Comparison of ENCODE assay signal across 8 mouse cellular contexts in the genomic region with DNA sequence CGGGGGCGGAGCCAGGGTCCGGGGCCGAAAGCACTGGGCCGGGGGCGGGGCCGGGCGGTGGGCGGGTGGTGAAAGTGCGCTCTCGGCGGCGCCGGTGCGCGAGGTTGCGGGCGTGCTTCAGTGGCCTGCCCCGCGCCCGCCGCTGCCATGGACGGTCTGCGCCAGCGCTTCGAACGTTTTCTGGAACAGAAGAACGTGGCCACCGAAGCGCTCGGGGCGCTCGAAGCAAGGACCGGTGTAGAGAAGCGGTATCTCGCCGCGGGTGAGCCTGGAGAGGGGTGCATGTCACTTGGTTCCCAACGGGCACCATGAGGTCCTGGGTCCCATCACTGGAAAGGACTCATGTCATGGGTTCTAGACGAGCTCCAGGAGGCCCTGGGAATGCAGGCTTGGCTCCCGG. TPM values are rescaled to one million over a fixed set of nuclear protein-coding genes. Genes with fewer than 3 reads are reported as not detected.
DNase-seq lines count a peak whose midpoint lies in the region; ATAC-seq and TF ChIP-seq lines count a peak whose summit lies in the region.

No protein-coding gene starts in this region.

- DNase-seq in cerebellum, adult 2 months: no peak
- DNase-seq in cerebellum, adult 9-11 months: no peak
- DNase-seq in neural tube, embryonic 11.5 days (ENCODE audit: low spot score): no peak
- DNase-seq in neural tube, embryonic 10.5 days (ENCODE audit: extremely low spot score, low spot score): no peak
- no peak for DNase-seq in limb, embryonic 14.5 days (ENCODE audit: low spot score)
- DNase-seq in left cerebral cortex, postnatal 36 days (ENCODE audit: low spot score in 2 of 2): no peak
- DNase-seq in adrenal gland, adult 8-10 months: no peak

- peak overlapping the region; percentile 44; the same call in 1 of the 2 replicates for H3K9ac ChIP-seq in neural tube, embryonic 11.5 days (ENCODE audit: low read length)
- peak overlapping the region; percentile 32 for H3K9ac ChIP-seq in limb, embryonic 14.5 days (ENCODE audit: low read depth, low read length, severe bottlenecking)
- peak overlapping the region; percentile 74 for H3K9ac ChIP-seq in stomach, embryonic 16.5 days (ENCODE audit: low read length)

- peak overlapping the region; percentile 64 for H3K4me3 ChIP-seq in cerebellum, adult 2 months (replicated peaks; ENCODE audit: insufficient read depth, low read depth, low read length)
- peak overlapping the region; percentile 37 for H3K4me3 ChIP-seq in neural tube, embryonic 11.5 days (ENCODE audit: low read depth, low read length)
- peak overlapping the region; percentile 47 for H3K4me3 ChIP-seq in limb, embryonic 14.5 days (replicated peaks; ENCODE audit: low read length)
- peak overlapping the region; percentile 60 for H3K4me3 ChIP-seq in stomach, embryonic 16.5 days (replicated peaks; ENCODE audit: low read length)

- H3K4me1 ChIP-seq in cerebellum, adult 2 months (ENCODE audit: control insufficient read depth, insufficient read depth, low read length): peaks cover 29% of the 10 kb centered on the region
- H3K4me1 ChIP-seq in neural tube, embryonic 11.5 days (ENCODE audit: control insufficient read depth, insufficient read depth, low read length): peaks cover 7% of the 10 kb centered on the region
- peaks cover 10% of the 10 kb centered on the region for H3K4me1 ChIP-seq in limb, embryonic 14.5 days (ENCODE audit: control insufficient read depth, insufficient read depth, low read length)
- peaks cover 27% of the 10 kb centered on the region for H3K4me1 ChIP-seq in stomach, embryonic 16.5 days (ENCODE audit: control insufficient read depth, insufficient read depth, low read length)

- H3K9me3 ChIP-seq in neural tube, embryonic 11.5 days (ENCODE audit: control insufficient read depth, low read length): no peaks in the 10 kb centered on the region
- H3K9me3 ChIP-seq in limb, embryonic 14.5 days (ENCODE audit: control insufficient read depth, low read length): no peaks in the 10 kb centered on the region
- H3K9me3 ChIP-seq in stomach, embryonic 16.5 days (replicated peaks; ENCODE audit: control insufficient read depth, low read length): no peaks in the 10 kb centered on the region

- no peak for TF ChIP-seq CTCF in cerebellum, adult 2 months (IDR thresholded peaks at IDR 0.05; ENCODE audit: borderline replicate concordance, insufficient read depth, low read depth, low read length)

- H3K27ac ChIP-seq in cerebellum, adult 2 months (ENCODE audit: insufficient read depth, low read length): no peak overlapping the region
- no peak overlapping the region for H3K27ac ChIP-seq in neural tube, embryonic 11.5 days (ENCODE audit: low read depth, low read length)
- no peak overlapping the region for H3K27ac ChIP-seq in limb, embryonic 14.5 days (replicated peaks; ENCODE audit: low read depth, low read length)
- peak overlapping the region; percentile 76 for H3K27ac ChIP-seq in stomach, embryonic 16.5 days (ENCODE audit: low read length)

- WGBS in cerebellum, adult 2 months: 2% methylated on average over 41 of the region's 41 CpGs
- WGBS in neural tube, embryonic 11.5 days: under 1% methylated on average over 33 of the region's 41 CpGs
- 2% methylated on average over 28 of the region's 41 CpGs for WGBS in limb, embryonic 14.5 days
- WGBS in stomach, embryonic 16.5 days: under 1% methylated on average over 41 of the region's 41 CpGs

- TF ChIP-seq POLR2A in cerebellum, adult 2 months (IDR thresholded peaks at IDR 0.05; ENCODE audit: borderline replicate concordance, insufficient read depth, low read length): no peak
- no peak for TF ChIP-seq POLR2A in limb, embryonic 14.5 days (IDR thresholded peaks at IDR 0.05; ENCODE audit: borderline replicate concordance, extremely low read depth, insufficient read depth, insufficient read length)

- H3K36me3 ChIP-seq in neural tube, embryonic 11.5 days (ENCODE audit: control insufficient read depth, insufficient read depth, low read length): no peaks in the 10 kb centered on the region
- no peaks in the 10 kb centered on the region for H3K36me3 ChIP-seq in limb, embryonic 14.5 days (ENCODE audit: control insufficient read depth, insufficient read depth, low read length)
- no peaks in the 10 kb centered on the region for H3K36me3 ChIP-seq in stomach, embryonic 16.5 days (ENCODE audit: control insufficient read depth, insufficient read depth, low read length)

- intact Hi-C loops in left cerebral cortex, postnatal 36 days (cut with DNase I): no loop called here

- H3K4me2 ChIP-seq in neural tube, embryonic 11.5 days (ENCODE audit: low read depth): peak overlapping the region; percentile 81
- peak overlapping the region; percentile 81 for H3K4me2 ChIP-seq in limb, embryonic 14.5 days (replicated peaks; ENCODE audit: low read depth, low read length, severe bottlenecking)
- H3K4me2 ChIP-seq in stomach, embryonic 16.5 days (ENCODE audit: low read depth, low read length): peak overlapping the region; percentile 97

- no peak for ATAC-seq in neural tube, embryonic 11.5 days (ENCODE audit: insufficient read depth, low FRiP score, low TSS enrichment)
- ATAC-seq in limb, embryonic 14.5 days (ENCODE audit: low FRiP score, low read depth): no peak
- no peak for ATAC-seq in stomach, embryonic 16.5 days (ENCODE audit: insufficient read depth, low FRiP score)

- no peaks in the 10 kb centered on the region for H3K27me3 ChIP-seq in cerebellum, adult 2 months (ENCODE audit: control insufficient read depth, insufficient read depth, low read length)
- peaks cover 3% of the 10 kb centered on the region for H3K27me3 ChIP-seq in neural tube, embryonic 11.5 days (ENCODE audit: control insufficient read depth, insufficient read depth, low read length)
- H3K27me3 ChIP-seq in limb, embryonic 14.5 days (ENCODE audit: control insufficient read depth, insufficient read depth, low read length): no peaks in the 10 kb centered on the region
- H3K27me3 ChIP-seq in stomach, embryonic 16.5 days (ENCODE audit: control insufficient read depth, insufficient read depth, low read length): no peaks in the 10 kb centered on the region

RNA-seq across cellular contexts. Expression of gene Reep6, which starts 0.3 kb away (rescaled TPM):
- polyA plus RNA-seq in cerebellum, adult 2 months (2012; rRNA removed): 9.0 and 10.3 TPM in 2 replicates
- polyA plus RNA-seq in neural tube, embryonic 11.5 days (2014; fragmentation: Nextera tagmentation; extraction: Ambion mirVana): 4.2 and 5.5 TPM in 2 replicates
- polyA plus RNA-seq in limb, embryonic 14.5 days (2012; rRNA removed): 3.9 TPM in 2 replicates
- polyA plus RNA-seq in limb, embryonic 14.5 days (2014; fragmentation: Nextera tagmentation; extraction: Ambion mirVana): 9.9 and 10.5 TPM in 2 replicates
- polyA plus RNA-seq in stomach, embryonic 16.5 days (2015; fragmentation: Nextera tagmentation; extraction: Ambion mirVana): 45.2 and 51.1 TPM in 2 replicates
- total RNA-seq in left cerebral cortex, postnatal 36 days (2021): 10 to 100 TPM; 10.6 to 11.5 TPM
- total RNA-seq in adrenal gland, adult 8-10 months (2022): 1 to 10 TPM; 5.1 to 6.6 (median 5.9) TPM

RNA-seq across cellular contexts. Expression of gene Pcsk4, which starts 0.8 kb away (rescaled TPM):
- 13.7 and 14.1 TPM in 2 replicates for polyA plus RNA-seq in cerebellum, adult 2 months (2012; rRNA removed)
- 2.0 and 2.4 TPM in 2 replicates for polyA plus RNA-seq in neural tube, embryonic 11.5 days (2014; fragmentation: Nextera tagmentation; extraction: Ambion mirVana)
- 7.8 and 10.7 TPM in 2 replicates for polyA plus RNA-seq in limb, embryonic 14.5 days (2012; rRNA removed)
- polyA plus RNA-seq in limb, embryonic 14.5 days (2014; fragmentation: Nextera tagmentation; extraction: Ambion mirVana): 4.2 and 5.9 TPM in 2 replicates
- 3.7 and 4.4 TPM in 2 replicates for polyA plus RNA-seq in stomach, embryonic 16.5 days (2015; fragmentation: Nextera tagmentation; extraction: Ambion mirVana)
- 1 to 10 TPM; 4.9 to 6.2 TPM for total RNA-seq in left cerebral cortex, postnatal 36 days (2021)
- 1 to 10 TPM; 3.5 to 8.2 (median 5.8) TPM for total RNA-seq in adrenal gland, adult 8-10 months (2022)

RNA-seq across cellular contexts. Expression of gene 2310011J03Rik, which starts 9.7 kb away (rescaled TPM):
- 49.7 and 51.1 TPM in 2 replicates for polyA plus RNA-seq in cerebellum, adult 2 months (2012; rRNA removed)
- 37.3 and 40.5 TPM in 2 replicates for polyA plus RNA-seq in neural tube, embryonic 11.5 days (2014; fragmentation: Nextera tagmentation; extraction: Ambion mirVana)
- polyA plus RNA-seq in limb, embryonic 14.5 days (2012; rRNA removed): 45.1 and 46.7 TPM in 2 replicates
- 45.1 and 46.1 TPM in 2 replicates for polyA plus RNA-seq in limb, embryonic 14.5 days (2014; fragmentation: Nextera tagmentation; extraction: Ambion mirVana)
- polyA plus RNA-seq in stomach, embryonic 16.5 days (2015; fragmentation: Nextera tagmentation; extraction: Ambion mirVana): 46.6 and 48.1 TPM in 2 replicates
- total RNA-seq in left cerebral cortex, postnatal 36 days (2021): 10 to 100 TPM; 26.6 to 30.1 TPM
- total RNA-seq in adrenal gland, adult 8-10 months (2022): 10 to 100 TPM; 34.7 to 40.0 (median 35.4) TPM

RNA-seq across cellular contexts. Expression of gene Adamtsl5, which starts 18.1 kb away (rescaled TPM):
- 7.9 and 10.8 TPM in 2 replicates for polyA plus RNA-seq in cerebellum, adult 2 months (2012; rRNA removed)
- 0.17 and 0.27 TPM in 2 replicates for polyA plus RNA-seq in neural tube, embryonic 11.5 days (2014; fragmentation: Nextera tagmentation; extraction: Ambion mirVana)
- polyA plus RNA-seq in limb, embryonic 14.5 days (2012; rRNA removed): 16.5 and 21.9 TPM in 2 replicates
- polyA plus RNA-seq in limb, embryonic 14.5 days (2014; fragmentation: Nextera tagmentation; extraction: Ambion mirVana): 6.5 and 6.7 TPM in 2 replicates
- 22.0 and 24.0 TPM in 2 replicates for polyA plus RNA-seq in stomach, embryonic 16.5 days (2015; fragmentation: Nextera tagmentation; extraction: Ambion mirVana)
- 10 to 100 TPM in 1 of 2 experiments, 1 to 10 TPM in 1; 7.5 to 10.0 TPM for total RNA-seq in left cerebral cortex, postnatal 36 days (2021)
- total RNA-seq in adrenal gland, adult 8-10 months (2022): 10 to 100 TPM in 2 of 4 experiments, 1 to 10 TPM in 2; 9.2 to 11.1 (median 10.3) TPM

RNA-seq across cellular contexts. Expression of gene Plk5, which starts 26.2 kb away (rescaled TPM):
- 145 and 151 TPM in 2 replicates for polyA plus RNA-seq in cerebellum, adult 2 months (2012; rRNA removed)
- polyA plus RNA-seq in neural tube, embryonic 11.5 days (2014; fragmentation: Nextera tagmentation; extraction: Ambion mirVana): 0.17 TPM in 1 of 2 replicates, not detected in the other
- 1.8 and 1.9 TPM in 2 replicates for polyA plus RNA-seq in limb, embryonic 14.5 days (2012; rRNA removed)
- polyA plus RNA-seq in limb, embryonic 14.5 days (2014; fragmentation: Nextera tagmentation; extraction: Ambion mirVana): 0.48 and 0.88 TPM in 2 replicates
- 0.14 and 0.61 TPM in 2 replicates for polyA plus RNA-seq in stomach, embryonic 16.5 days (2015; fragmentation: Nextera tagmentation; extraction: Ambion mirVana)
- total RNA-seq in left cerebral cortex, postnatal 36 days (2021): 10 to 100 TPM; 16.9 to 33.1 TPM
- 1 to 10 TPM in 1 of 4 experiments, under 1 TPM in 3; 0.21 to 1.3 (median 0.41) TPM for total RNA-seq in adrenal gland, adult 8-10 months (2022)
